Mouse (Mus musculus): ENCODE data around the gene Cwc25. TPM values are rescaled to one million over a fixed set of nuclear protein-coding genes. Genes with fewer than 3 reads are reported as not detected.
A peak's percentile ranks its signal among the peaks of the same experiment; 100 is the strongest.
"Not testable (repeated sequence)": the region's sequence is repeated elsewhere in the genome, so short reads cannot be mapped to it uniquely, and the experiment has no call there.

The Cwc25 gene
- total RNA-seq, 2 experiments from 2014 or later: 18.7 to 20.2 TPM

GRCm38 (mm10) chr11:97802194-97802470, 35.8 kb upstream of the Cwc25 start:
- DNase-seq (ENCODE audit: low spot score in 2 of 2): no peak
- intact Hi-C loops (cut with DNase I): no loop called here

- intact Hi-C loops (cut with DNase I): no loop called here
- DNase-seq (ENCODE audit: low spot score in 2 of 2): peak; percentile 50 to 69
Measured at GRCm38 (mm10) chr11:97801409-97802193, 35.2 kb upstream of the Cwc25 start.

GRCm38 (mm10) chr11:97800691-97801408, 34.5 kb upstream of the Cwc25 start:
- no peak for DNase-seq (ENCODE audit: low spot score in 2 of 2)
- intact Hi-C loops (cut with DNase I): no loop called here

GRCm38 (mm10) chr11:97799994-97800690, 33.8 kb upstream of the Cwc25 start:
- DNase-seq (ENCODE audit: low spot score in 2 of 2): peak; percentile 57
- intact Hi-C loops (cut with DNase I): loop anchor here (1.0 to 2.0 kb wide), 3 partner anchors 41 to 189 kb away; partner anchors contain the start of gene Fbxo47

- intact Hi-C loops (cut with DNase I): loop anchor here (1.0 to 2.0 kb wide), 3 partner anchors 42 to 189 kb away; partner anchors contain the start of gene Fbxo47
- DNase-seq (ENCODE audit: low spot score in 2 of 2): peak; percentile 87 to 89
Measured at GRCm38 (mm10) chr11:97799146-97799993, 33.0 kb upstream of the Cwc25 start.

- intact Hi-C loops (cut with DNase I): loop anchor here (1.0 to 2.0 kb wide), 3 partner anchors 43 to 190 kb away; partner anchors contain the start of gene Fbxo47
- peak; percentile 88 to 95 for DNase-seq (ENCODE audit: low spot score in 2 of 2)
Measured at GRCm38 (mm10) chr11:97798782-97799145, 32.4 kb upstream of the Cwc25 start, which contains the start of gene Lasp1. Gene Lasp1, plus strand, starts transcription at chr11:97799000.

- no peak for DNase-seq (ENCODE audit: low spot score in 2 of 2)
- intact Hi-C loops (cut with DNase I): loop anchor here (2.0 kb wide), 2 partner anchors 87 to 191 kb away; partner anchors contain the start of gene Fbxo47
Measured at GRCm38 (mm10) chr11:97798083-97798435, 31.7 kb upstream of the Cwc25 start.

- intact Hi-C loops (cut with DNase I): loop anchor here (2.0 kb wide), 2 partner anchors 87 to 191 kb away; partner anchors contain the start of gene Fbxo47
- no peak for DNase-seq (ENCODE audit: low spot score in 2 of 2)
Measured at GRCm38 (mm10) chr11:97797369-97798082, 31.2 kb upstream of the Cwc25 start.

- intact Hi-C loops (cut with DNase I): no loop called here
- DNase-seq (ENCODE audit: low spot score in 2 of 2): peak; percentile 81 to 89
Measured at GRCm38 (mm10) chr11:97796910-97797309, 30.6 kb upstream of the Cwc25 start.

GRCm38 (mm10) chr11:97793165-97793564, 26.8 kb upstream of the Cwc25 start:
- intact Hi-C loops (cut with DNase I): no loop called here
- DNase-seq (ENCODE audit: low spot score in 2 of 2): peak; percentile 42 to 60

- DNase-seq (ENCODE audit: low spot score in 2 of 2); intact Hi-C loops (cut with DNase I): not testable (repeated sequence)
Measured at GRCm38 (mm10) chr11:97790778-97791438, 24.6 kb upstream of the Cwc25 start.

- intact Hi-C loops (cut with DNase I): no loop called here
- no peak for DNase-seq (ENCODE audit: low spot score in 2 of 2)
Measured at GRCm38 (mm10) chr11:97789727-97790126, 23.4 kb upstream of the Cwc25 start.

- no peak for DNase-seq (ENCODE audit: low spot score in 2 of 2)
- intact Hi-C loops (cut with DNase I): no loop called here
Measured at GRCm38 (mm10) chr11:97787961-97788360, 21.6 kb upstream of the Cwc25 start.

- no peak for DNase-seq (ENCODE audit: low spot score in 2 of 2)
- intact Hi-C loops (cut with DNase I): loop anchor here (1.0 kb wide), 1 partner anchor 16 kb away; the partner anchor contains the start of gene Cwc25
Measured at GRCm38 (mm10) chr11:97782564-97782895, 16.2 kb upstream of the Cwc25 start.

- peak; percentile 99 to 100 for DNase-seq (ENCODE audit: low spot score in 2 of 2)
- intact Hi-C loops (cut with DNase I): loop anchor here (1.0 kb wide), 1 partner anchor 16 kb away; the partner anchor contains the start of gene Cwc25
Measured at GRCm38 (mm10) chr11:97781832-97782563, 15.6 kb upstream of the Cwc25 start, which contains the start of gene Rpl23. Gene Rpl23, minus strand, starts transcription at chr11:97782437.

- intact Hi-C loops (cut with DNase I): no loop called here
- DNase-seq (ENCODE audit: low spot score in 2 of 2): no peak
Measured at GRCm38 (mm10) chr11:97781478-97781831, 15.1 kb upstream of the Cwc25 start.

GRCm38 (mm10) chr11:97779968-97780701, 13.8 kb upstream of the Cwc25 start:
- no peak for DNase-seq (ENCODE audit: low spot score in 2 of 2)
- intact Hi-C loops (cut with DNase I): no loop called here

Measured in left cerebral cortex, postnatal 25 days (tissue).